Mouse (Mus musculus) ovary, adult 18-20 months (tissue): ENCODE data around the gene Ccdc103.
A peak's percentile ranks its signal among the peaks of the same experiment; 100 is the strongest.

Source experiments
- DNase-seq: peaks from one replicate; pipeline ENCODE4 v3.0.0; 2022; ENCODE audit warnings: low spot score, mixed read lengths

Ccdc103 gene

DNA sequence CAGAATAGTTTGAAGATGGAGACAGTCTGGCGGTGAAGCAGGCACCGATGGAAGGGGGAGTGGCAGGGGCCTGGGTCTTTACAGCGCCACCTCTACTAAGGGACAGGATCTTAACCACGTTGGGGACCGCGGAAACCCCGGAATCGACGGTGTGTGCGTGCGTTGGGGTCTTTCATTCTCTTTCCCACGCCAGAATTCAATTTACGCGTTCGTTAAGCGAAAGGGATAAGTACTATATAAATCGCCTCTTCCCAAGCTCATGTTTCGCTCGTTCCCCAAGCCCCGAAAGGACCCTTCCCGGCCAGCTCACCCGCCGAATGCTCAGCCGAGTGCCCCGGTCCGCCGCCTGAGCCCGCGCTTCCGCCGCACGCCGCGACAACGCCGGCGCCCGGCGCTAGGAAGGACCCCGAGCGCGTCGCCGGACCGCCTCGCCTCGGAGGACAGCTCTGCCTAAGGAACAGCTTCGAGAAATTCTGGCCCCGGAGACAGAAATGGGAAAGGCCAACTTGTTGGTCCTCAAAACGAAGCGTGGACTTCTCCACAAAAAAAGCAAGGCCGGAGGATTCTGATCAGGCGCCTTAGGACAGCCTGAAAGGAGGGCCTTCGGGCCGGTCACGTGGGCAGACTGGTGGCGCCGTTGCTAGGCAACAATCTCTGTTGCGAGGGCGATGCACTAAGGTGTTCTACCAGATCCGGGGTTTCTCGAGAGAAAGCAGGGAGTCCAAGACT is at the start of gene Ccdc103, which contains the start of gene Eftud2:
TSS of gene Ccdc103 (plus strand) at position 620 of the 729 bp plus-strand sequence.
TSS of gene Eftud2 (minus strand) at position 401 of the 729 bp plus-strand sequence.
- peak; percentile 81 for DNase-seq

DNA sequence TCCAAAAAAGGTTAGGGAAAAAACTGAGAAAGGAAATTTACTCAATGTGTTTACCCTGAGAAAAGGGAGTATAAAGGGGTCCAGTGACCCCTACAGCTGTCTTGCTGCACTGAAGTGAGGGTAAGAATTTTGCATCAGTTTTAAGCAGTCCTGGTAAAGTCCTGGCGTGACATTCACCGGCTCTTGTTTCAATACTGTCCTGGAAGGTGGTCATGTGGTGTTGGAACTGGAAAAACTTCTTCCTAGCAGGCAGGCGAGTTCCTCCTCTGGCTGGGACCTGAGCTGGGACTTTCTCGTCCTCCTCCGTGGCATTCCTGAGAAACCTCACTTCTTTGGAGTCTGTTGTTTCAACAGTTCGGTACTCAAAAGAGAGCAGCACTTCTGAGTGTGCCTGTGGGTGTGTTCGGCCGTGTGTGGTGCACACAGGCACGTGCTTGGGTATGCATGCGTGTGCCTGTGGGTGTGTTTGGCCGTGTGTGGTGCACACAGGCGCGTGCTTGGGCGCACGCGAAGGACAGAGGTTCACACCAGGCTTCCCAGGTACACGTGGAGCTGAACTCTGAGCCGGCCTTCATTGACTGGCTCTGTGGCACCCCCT is 48.2 kb upstream of the Ccdc103 start:
- DNase-seq = no peak

DNA sequence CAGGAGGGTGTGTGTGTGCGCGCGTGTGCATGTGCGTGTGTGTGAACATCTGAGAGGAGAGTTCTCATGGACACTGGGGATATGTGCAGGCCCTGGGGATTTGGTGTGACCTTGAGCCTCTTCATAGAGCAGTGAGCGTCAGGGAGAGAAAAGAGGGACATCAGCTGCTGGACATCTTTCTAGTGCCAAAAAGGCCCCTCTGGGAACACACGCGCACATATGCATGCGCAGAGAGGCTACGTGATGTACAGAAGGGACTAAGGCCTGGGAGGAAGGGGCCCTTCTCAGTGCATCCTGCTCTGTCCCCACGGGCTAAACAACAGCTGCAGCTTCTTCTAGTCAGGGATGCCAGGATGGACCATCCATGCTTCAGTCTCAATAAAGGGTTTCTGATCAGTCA is 46.8 kb upstream of the Ccdc103 start:
- DNase-seq = no peak

- DNase-seq = no peak
Measured at GRCm38 (mm10) chr11:102835549-102835948, 45.5 kb upstream of the Ccdc103 start, which contains the start of gene Higd1b. Higd1b (plus strand) TSS chr11:102835849.

GRCm38 (mm10) chr11:102836146-102836545 is 44.9 kb upstream of the Ccdc103 start:
- DNase-seq = no peak

DNA sequence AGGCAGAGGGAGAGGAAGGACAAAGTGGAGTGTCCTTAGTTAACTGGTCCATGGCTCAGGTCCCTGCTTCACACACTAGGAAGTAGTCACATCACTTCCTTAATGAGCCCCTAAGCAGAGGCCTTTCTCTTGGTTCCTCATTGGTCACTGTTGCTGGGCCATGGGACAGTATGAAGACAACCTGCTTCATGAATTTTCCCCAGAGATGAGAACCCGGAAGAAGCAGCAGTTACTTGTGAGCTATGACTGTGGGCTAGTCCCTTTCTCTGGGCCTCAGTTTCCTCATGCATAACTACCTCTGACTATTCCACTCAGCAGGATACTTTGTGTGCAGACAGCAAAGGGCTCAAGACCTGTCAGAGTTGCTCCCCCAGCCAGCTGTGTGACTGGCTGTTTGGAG is 43.6 kb upstream of the Ccdc103 start:
- no peak for DNase-seq

DNA sequence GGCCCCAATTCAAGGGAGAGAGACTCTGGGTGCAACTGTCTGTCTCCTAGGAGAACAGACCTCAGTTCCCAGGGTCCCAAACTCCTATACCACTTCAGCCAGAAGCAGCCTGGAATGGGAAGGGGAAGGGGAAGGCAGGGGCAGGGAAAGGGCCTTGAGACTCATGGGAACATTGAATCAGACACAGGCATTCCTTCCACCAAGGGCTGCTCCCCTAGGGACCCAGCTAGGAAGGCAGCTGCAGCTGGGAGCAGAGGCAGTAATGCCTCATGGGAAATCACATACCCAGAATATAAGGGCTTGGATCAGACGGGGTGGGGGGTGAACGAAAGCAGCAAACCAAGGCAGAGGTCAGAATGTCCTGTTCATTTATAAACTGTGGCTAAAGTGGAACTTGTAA is 42.9 kb upstream of the Ccdc103 start:
- no peak for DNase-seq

- no peak for DNase-seq
Measured at GRCm38 (mm10) chr11:102838616-102839150, 42.3 kb upstream of the Ccdc103 start.

DNA sequence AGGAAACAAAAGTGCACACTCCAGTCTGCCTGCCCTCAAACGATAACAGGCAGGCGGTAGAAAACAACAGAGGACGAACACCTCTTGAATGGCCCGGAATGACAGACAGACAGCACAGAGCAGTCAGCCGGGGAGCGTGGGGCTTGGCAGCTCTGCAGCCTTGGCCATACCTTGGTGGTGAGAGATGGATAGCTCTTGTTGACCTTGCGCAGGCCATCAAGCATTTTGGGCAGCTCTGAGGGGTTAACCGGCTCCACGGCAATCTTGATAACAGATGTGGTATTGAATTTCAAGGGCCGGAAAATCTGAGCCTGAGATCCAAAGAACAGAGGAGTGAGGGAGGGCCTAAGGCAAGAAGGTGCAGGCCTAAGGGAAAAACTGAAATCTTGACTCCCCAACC is 35.1 kb upstream of the Ccdc103 start:
- no peak for DNase-seq

- no peak for DNase-seq
Measured at GRCm38 (mm10) chr11:102851883-102852282, 29.1 kb upstream of the Ccdc103 start.

DNA sequence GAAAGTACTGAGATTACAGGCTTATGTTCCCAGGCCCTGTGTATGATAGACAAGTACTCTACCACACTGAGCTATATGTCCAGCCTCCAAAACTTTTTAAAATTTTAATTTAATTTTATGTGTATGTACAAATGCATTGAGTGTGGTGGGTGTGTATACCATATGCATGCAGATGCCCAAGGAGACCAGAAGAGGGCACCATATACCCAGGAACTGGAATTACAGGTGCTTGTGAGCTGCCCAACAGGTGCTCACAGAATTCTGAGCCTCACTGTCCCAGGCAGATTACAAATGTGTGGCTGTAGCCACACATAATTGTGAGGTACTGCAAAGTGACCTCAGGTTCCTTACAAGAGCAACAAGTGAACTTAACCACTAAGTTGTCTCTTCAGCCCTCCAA is 27.2 kb upstream of the Ccdc103 start:
- DNase-seq = no peak

DNA sequence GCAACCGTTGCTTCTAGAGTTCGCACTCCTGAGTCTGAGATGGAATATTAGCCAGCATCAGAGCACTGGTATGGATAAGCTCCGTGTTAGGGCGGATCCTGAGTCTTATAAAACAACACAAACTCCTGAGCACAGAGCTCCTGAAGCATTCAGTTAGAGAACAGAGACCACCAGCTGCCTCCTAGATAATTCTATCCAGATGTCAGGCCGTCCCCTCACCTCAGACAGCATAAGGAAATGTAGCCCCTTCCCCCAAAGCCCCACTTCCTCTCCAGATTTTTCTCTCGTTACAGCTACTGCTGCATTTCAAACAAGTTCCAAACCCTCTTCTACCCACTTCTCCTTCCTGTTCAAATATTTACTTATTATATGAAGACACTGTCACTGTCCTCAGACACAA is 25.1 kb upstream of the Ccdc103 start:
- no peak for DNase-seq

GRCm38 (mm10) chr11:102858951-102859350 is 22.1 kb upstream of the Ccdc103 start:
- no peak for DNase-seq

GRCm38 (mm10) chr11:102859933-102860332 is 21.1 kb upstream of the Ccdc103 start:
- DNase-seq = no peak

DNA sequence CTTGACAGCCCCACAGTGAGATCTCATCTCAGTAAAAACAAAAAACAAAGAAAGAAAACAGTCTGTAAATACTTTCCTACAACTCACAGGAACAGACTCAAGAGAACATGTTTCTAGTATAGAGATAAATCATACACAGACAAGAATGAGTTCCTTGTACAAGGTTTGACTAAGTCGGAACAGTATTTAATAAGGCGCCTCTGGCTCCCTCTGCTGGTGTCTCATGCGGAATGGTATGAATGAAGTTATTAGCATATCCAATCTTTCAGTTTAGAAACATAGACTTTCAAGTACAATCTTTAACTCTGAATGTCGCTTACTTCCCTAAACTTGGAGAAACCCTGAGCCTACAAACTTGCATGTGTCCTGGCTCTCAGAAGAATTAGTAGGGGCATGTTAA is 16.7 kb upstream of the Ccdc103 start:
- DNase-seq = no peak

- no peak for DNase-seq
Measured at GRCm38 (mm10) chr11:102874801-102875334, 6.1 kb upstream of the Ccdc103 start.

- no peak for DNase-seq
Measured at GRCm38 (mm10) chr11:102879558-102879957, 1.4 kb upstream of the Ccdc103 start.

DNA sequence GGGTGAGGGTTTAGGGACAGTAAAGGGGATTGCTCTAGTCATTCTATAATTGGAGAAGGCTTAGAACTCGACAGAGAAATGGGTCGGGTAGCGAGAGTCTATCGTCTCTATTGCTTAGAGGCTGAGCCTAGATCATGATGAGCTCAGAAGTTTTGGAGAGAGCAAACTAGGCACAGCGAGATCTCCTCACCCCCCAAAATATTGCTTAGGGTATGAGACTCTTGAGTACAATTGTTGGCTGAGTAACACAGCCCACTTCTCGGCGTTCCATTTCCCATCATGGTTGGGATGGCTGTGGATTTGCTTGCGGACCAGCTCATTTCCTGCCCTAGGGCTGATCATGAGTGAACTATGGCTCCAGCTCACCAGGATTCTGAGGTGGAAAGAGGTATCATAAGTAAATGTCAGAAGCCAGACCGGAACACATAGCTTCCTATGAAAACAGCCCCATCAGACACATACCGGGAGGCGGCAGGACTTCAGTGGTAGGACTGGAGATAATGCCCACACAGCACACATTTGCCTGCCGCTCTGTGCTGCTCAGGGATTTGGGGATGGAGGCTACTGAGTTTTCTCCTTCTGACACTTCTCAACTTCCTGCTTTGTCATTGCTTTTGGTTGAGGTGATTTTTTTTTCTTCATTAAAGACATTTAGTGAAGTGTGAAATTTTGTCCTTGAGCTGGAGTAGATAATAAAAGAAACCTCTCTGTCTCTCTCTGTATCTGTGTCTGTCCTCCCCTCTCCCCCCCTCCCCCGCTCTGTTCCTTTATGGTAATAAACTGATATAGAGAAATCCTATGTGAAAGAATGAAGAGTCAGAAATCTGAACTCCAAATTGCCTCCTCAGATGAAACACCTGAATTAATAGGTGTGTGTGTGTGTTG is 552 bp downstream of the Ccdc103 start:
- DNase-seq = no peak

GRCm38 (mm10) chr11:102884616-102885219 is 3.7 kb downstream of the Ccdc103 start, which contains the start of gene Fam187a:
Fam187a (plus strand) TSS chr11:102885169.
- no peak for DNase-seq

DNA sequence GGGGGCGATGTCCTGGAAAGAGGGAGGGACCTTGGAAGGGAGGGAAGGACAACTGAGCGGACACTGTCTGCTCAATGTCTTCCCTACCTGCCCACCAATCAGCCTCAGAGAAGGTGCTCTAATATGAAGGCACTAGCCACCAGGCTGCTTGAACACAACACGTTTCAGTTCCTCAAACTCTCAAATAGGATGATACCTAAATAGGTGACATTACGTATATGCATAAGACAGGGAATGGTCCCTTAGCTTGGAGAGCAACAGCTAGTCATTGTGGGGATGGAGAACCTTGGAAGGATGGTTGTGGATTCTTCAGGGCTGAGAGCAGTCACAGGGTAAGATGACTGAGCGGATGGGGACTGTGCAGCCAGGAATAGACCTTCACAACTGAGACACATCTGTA is 6.4 kb downstream of the Ccdc103 start:
- no peak for DNase-seq

GRCm38 (mm10) chr11:102888135-102888534 is 7.1 kb downstream of the Ccdc103 start:
- DNase-seq = no peak

- no peak for DNase-seq
Measured at GRCm38 (mm10) chr11:102890096-102890495, 9.1 kb downstream of the Ccdc103 start.
